Mouse (Mus musculus) liver, adult (tissue): ENCODE data around the gene Hsh2d.

Experiments used
- GATA4 ChIP-seq: IDR thresholded peaks from 2 replicates; pipeline ENCODE4 v1.6.1; 2014; ENCODE audit warnings: mild to moderate bottlenecking, low read length; ENCODE audit not compliant: insufficient replicate concordance

The Hsh2d gene

GRCm38 (mm10) chr8:72189417-72190214 lies at the start of gene Hsh2d:
Gene Hsh2d, plus strand, starts transcription at chr8:72189638.
- TF ChIP-seq GATA4: no peak

DNA sequence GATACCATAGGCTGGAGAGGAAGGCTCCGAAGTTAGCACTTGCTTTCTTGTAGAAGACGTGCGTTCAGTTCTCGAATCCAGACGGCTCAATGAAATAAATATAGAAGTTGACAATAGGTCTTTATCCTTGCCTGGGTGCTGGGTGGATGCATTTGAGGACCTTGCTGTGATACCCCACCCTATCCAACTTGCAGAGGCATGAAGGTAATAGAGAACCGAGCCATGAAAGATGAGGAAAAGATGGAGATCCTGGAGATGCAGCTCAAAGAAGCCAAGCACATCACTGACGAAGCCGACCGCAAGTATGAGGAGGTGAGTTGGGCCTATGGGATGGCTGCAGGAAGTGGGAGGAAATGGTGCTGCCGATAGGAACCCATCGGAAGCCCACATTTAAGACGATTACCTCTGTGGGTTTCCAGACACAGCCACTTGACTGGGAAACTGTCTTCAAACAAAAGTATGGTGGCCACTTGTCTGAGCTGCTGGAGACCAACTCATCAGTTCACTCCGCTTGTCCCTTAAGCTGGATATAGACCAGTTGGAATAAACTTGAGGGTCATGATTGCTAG lies 46.1 kb upstream of the Hsh2d start:
- TF ChIP-seq GATA4: no peak

GRCm38 (mm10) chr8:72144345-72144975 lies 45.0 kb upstream of the Hsh2d start:
- no peak for TF ChIP-seq GATA4

GRCm38 (mm10) chr8:72145511-72145910 lies 43.9 kb upstream of the Hsh2d start:
- TF ChIP-seq GATA4: no peak

DNA sequence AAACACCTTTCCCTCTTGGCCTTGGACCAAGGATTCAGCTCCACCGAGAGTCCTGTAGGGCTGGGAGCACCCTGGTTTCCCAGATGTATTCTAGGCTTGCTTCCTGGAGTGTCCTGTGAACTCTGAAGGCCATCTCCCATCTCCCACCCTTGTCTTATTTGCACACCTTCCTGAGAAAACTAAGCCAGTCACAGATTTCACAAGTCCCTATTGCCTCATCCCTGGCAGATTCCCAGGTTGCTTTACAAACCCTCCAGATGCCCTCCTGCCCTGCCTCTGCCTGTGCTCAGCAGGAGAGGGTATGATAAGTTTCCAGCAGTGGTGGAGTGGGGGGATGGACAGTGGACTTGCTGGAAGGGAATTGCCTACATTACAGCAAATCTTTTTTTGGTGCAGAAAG lies 43.4 kb upstream of the Hsh2d start:
- TF ChIP-seq GATA4: no peak

- TF ChIP-seq GATA4: no peak
Observed at GRCm38 (mm10) chr8:72146556-72146955, 42.9 kb upstream of the Hsh2d start.

DNA sequence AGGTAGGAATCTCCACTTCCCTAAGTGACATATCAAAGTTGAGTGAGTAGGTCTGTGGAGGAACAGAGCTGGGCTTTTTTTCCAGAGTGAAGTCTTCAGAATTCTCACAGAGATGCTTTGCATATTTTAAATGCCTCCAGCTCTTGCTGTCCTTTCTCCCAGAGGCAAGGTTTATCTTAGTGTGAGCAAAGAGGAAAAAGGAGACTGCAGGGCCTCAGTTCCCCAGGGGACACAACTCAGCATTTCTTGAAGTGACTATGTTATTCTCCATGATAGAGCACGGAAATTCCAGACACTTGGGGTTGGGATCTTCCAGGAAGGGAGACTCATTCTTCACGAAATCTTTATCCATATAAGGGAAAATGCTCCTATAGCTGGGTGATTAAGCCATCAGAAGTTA lies 42.2 kb upstream of the Hsh2d start:
- no peak for TF ChIP-seq GATA4

- TF ChIP-seq GATA4: no peak
Observed at GRCm38 (mm10) chr8:72149056-72149455, 40.4 kb upstream of the Hsh2d start.

DNA sequence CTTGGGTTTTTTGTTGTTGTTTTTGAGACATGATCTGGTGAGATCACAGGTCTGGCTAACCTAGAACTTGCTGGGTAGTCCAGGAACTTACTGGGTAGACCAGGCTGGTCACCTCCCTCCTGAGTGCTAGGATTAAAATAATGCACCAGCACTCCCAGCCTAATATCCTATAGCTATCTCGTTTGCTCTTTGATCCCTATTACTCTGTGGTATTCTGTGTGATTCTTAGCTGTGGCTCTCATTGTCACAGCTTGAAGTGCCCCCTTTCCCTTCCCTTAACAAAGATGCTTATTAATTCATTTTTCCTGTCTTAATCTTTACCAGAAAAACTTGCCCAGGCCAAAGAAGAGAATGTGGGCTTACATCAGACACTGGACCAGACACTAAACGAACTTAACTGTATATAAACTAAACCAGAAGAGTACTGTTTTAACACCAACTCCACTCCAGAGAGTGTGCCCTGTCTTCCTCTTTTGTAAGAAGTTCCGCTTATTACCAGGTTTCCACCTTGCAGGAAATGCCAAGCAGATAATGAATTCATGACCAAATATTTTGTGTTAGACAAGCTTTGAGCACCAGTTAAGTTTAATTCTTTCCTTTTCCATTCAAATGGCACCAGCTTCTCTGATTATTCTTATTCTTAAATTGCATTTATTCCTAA lies 37.9 kb upstream of the Hsh2d start:
- TF ChIP-seq GATA4: no peak

DNA sequence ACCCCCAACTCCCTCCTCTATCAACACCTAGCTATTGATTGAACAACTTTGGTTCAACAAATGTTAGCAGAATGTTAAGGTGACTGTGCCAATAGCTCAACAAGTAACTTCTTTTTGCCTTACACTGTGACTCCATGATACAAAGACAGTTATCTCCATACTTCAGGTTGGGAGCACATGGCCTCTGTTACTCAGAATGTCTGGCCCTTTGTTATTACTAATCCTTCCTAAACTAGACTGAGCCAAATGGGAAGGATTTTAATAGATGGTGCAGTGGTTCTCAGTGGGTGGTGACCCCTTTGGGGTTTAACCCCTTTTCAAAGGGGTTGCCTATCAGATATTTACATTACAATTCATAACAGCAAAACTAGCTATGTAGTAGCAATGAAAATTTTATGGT lies 36.1 kb upstream of the Hsh2d start:
- no peak for TF ChIP-seq GATA4

DNA sequence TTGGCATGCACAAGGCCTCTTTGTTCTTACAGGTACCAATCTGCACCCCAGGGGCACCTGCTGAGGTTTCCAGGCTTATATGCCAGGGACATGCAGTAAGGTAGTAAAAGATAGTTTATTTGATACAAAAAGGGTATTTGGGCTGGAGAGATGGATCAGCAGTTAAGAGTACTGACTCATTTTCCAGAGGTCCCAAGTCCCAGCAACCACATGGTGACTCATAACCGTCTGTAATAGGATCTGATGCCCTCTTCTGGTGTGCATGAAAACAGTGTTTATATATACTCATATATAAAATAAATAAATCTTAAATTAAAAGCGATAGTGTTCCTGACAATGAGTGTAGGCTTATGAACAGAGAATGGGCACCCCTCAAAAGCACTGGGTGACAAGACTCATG lies 31.3 kb upstream of the Hsh2d start:
- TF ChIP-seq GATA4: no peak

DNA sequence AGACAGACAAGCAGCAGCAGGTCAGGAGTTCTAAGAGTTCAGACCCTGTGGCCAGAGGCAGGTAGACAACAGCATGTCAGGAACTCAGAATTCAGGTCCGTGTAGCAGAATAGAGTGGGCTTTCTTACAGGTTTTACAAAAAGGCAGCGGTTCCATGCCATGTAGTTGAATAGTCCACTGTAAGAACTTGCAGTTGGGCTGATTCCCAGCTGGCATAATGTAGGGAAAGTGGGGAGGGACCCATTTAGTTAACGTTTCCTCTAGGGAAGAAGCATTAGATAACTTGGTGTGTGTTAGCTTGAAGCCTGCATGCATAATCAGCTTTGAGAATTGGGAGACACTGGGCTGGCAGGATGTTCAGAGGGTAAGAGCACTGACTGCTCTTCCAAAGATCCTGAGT lies 30.7 kb upstream of the Hsh2d start:
- TF ChIP-seq GATA4: no peak

GRCm38 (mm10) chr8:72160007-72160406 lies 29.4 kb upstream of the Hsh2d start:
- no peak for TF ChIP-seq GATA4

DNA sequence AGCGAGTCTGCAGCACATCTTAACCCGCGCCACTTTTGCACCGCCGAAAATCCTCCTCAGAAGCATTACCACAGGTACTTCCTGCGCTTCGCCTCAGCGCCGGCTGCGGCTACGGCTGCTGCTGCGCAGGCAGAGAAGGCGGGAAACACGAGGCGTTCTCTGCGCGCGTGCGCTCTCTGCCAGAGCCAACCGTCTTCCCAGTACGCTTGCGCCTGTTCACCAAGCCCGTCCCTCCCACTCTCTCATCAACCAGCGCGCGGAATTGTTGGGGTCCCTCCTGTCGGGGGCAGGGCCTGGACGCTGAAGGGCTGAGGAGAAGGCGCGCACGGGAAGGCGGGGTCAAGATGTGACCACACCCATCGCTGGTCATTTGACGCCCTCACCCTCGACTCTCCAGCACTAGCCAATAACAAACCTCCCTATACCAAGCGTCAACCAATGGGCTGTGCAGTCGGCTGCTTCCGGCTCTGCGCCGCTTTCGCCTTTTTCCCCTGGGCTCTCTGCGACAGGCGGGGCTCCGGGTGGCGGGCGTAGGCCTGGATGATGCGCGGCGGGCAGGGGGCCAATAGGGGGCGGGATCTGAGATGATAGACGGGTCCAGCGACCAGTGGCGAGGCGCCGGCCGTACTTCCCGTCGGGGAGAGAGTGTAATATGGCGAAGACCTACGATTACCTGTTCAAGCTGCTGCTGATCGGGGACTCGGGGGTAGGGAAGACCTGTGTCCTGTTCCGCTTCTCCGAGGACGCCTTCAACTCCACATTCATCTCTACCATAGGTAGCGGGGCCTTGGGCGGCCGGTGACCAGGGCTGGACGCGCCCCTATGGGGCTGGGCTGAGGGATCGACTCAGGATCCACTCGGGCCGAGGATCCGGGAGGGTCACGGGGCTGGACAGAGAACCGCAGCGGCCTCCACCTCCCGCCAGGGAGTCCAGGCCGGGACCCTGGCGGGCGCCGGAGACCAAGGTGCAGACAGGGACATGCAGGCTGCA lies 28.4 kb upstream of the Hsh2d start, which contains the start of gene Rab8a:
TSS of gene Rab8a (plus strand) at position 494 of the 991 bp plus-strand sequence.
- no peak for TF ChIP-seq GATA4
